Mouse (Mus musculus) CH12.LX (cell line): ENCODE results near the gene Ccnd3. TPM values are rescaled to one million over a fixed set of nuclear protein-coding genes. Genes with fewer than 3 reads are reported as not detected.

Experiments
- DNase-seq: peaks from one replicate; pipeline ENCODE4 v3.0.0-alpha.2; 2013; ENCODE audit errors: extremely low read depth
- H3K27ac ChIP-seq: 2 replicates; pipeline ENCODE4 v1.5.1; 2012; ENCODE audit warnings: low read depth, mild to moderate bottlenecking, control low read depth, moderate library complexity; ENCODE audit not compliant: insufficient read depth
- H3K27me3 ChIP-seq: replicated peaks from 2 replicates; pipeline ENCODE3; 2012; ENCODE audit warnings: inconsistent platforms
- H3K36me3 ChIP-seq, 2 experiments: replicated peaks in 1 of 2; 2 replicates each; pipeline versions ENCODE3 to v1.6.1; 2012; ENCODE audit warnings: inconsistent platforms in 1 of 2, low read length in 1 of 2, mild to moderate bottlenecking in 1 of 2, mixed read lengths in 1 of 2, moderate library complexity in 1 of 2; ENCODE audit not compliant: control insufficient read depth in 1 of 2, insufficient read depth in 1 of 2
- H3K4me1 ChIP-seq, 2 experiments: 2 replicates each; pipeline ENCODE4 v1.6.1; 2012; ENCODE audit warnings: inconsistent platforms in 1 of 2, moderate library complexity in 1 of 2; ENCODE audit not compliant: insufficient read depth in 2 of 2, control insufficient read depth in 1 of 2
- H3K4me2 ChIP-seq: 2 replicates; pipeline ENCODE4 v1.6.1; 2012; ENCODE audit warnings: low read depth, mild to moderate bottlenecking, control low read depth; ENCODE audit not compliant: poor library complexity, insufficient read depth, severe bottlenecking
- H3K4me3 ChIP-seq, 3 experiments: fragments of 150-350 bp in 1 of 3; sonication (generic) in 1 of 3; replicated peaks in 1 of 3; 2 replicates each; pipeline versions ENCODE3 to v1.5.1; 2011 to 2012; ENCODE audit warnings: low read depth in 2 of 3, low read length in 2 of 3, mild to moderate bottlenecking in 2 of 3, moderate library complexity in 2 of 3, control low read depth in 1 of 3, improper control_type of control experiment in 1 of 3, inconsistent platforms in 1 of 3, mixed read lengths in 1 of 3; ENCODE audit not compliant: poor library complexity in 1 of 3
- H3K79me2 ChIP-seq: replicated peaks from 2 replicates; pipeline ENCODE4 v1.6.1; 2012; ENCODE audit warnings: mild to moderate bottlenecking, moderate library complexity; ENCODE audit not compliant: control insufficient read depth, poor library complexity, insufficient read depth, severe bottlenecking; ENCODE audit errors: extremely low read depth
- H3K9ac ChIP-seq: 2 replicates; pipeline ENCODE4 v1.6.1; 2012; ENCODE audit warnings: low read depth, mild to moderate bottlenecking, control low read depth, moderate library complexity; ENCODE audit not compliant: insufficient read depth
- H3K9me3 ChIP-seq: replicated peaks from 2 replicates; pipeline ENCODE3; 2012; ENCODE audit warnings: low read length, inconsistent platforms, mixed read lengths
- BHLHE40 ChIP-seq: IDR thresholded peaks from 2 replicates; pipeline ENCODE4 v1.6.1; 2011; ENCODE audit warnings: mild to moderate bottlenecking, low read depth, low read length, improper control_type of control experiment
- CHD2 ChIP-seq: IDR thresholded peaks from 2 replicates; pipeline ENCODE4 v1.6.1; 2011; ENCODE audit warnings: low read length, improper control_type of control experiment
- CTCF ChIP-seq, 2 experiments: IDR thresholded peaks in 1 of 2; conservative IDR thresholded peaks in 1 of 2; 2 replicates each; pipeline ENCODE4 v1.5.1; 2011 to 2012; ENCODE audit warnings: low read depth in 2 of 2, low read length in 2 of 2, improper control_type of control experiment in 1 of 2, inconsistent platforms in 1 of 2, mild to moderate bottlenecking in 1 of 2, moderate library complexity in 1 of 2
- ELF1 ChIP-seq: IDR thresholded peaks from 2 replicates; pipeline ENCODE4 v1.6.1; 2014; ENCODE audit warnings: low read depth, mild to moderate bottlenecking, inconsistent platforms, low read length, improper control_type of control experiment
- EP300 ChIP-seq: IDR thresholded peaks from 2 replicates; pipeline ENCODE4 v1.6.1; 2011; ENCODE audit warnings: low read length, improper control_type of control experiment
- GABPA ChIP-seq: IDR thresholded peaks from 2 replicates; pipeline ENCODE4 v1.6.1; 2012; ENCODE audit warnings: low read depth, low read length, improper control_type of control experiment, inconsistent platforms; ENCODE audit not compliant: insufficient replicate concordance
- IRF4 ChIP-seq: IDR thresholded peaks from 2 replicates; pipeline ENCODE4 v1.6.1; 2014; ENCODE audit warnings: low read depth, mild to moderate bottlenecking, inconsistent platforms, low read length, improper control_type of control experiment
- JUN ChIP-seq: IDR thresholded peaks from 2 replicates; pipeline ENCODE4 v1.6.1; 2011; ENCODE audit warnings: low read depth, mild to moderate bottlenecking, low read length, improper control_type of control experiment, moderate library complexity; ENCODE audit not compliant: insufficient read depth
- JUND ChIP-seq: conservative IDR thresholded peaks from 2 replicates; pipeline ENCODE4 v1.6.1; 2011; ENCODE audit warnings: low read depth, low read length, improper control_type of control experiment
- KAT2A ChIP-seq: IDR thresholded peaks from 2 replicates; pipeline ENCODE4 v1.6.1; 2012; ENCODE audit warnings: low read length, improper control_type of control experiment, inconsistent platforms; ENCODE audit not compliant: insufficient replicate concordance
- MAFK ChIP-seq: IDR thresholded peaks from 2 replicates; pipeline ENCODE4 v1.6.1; 2011; ENCODE audit warnings: low read length, improper control_type of control experiment; ENCODE audit not compliant: insufficient replicate concordance
- MAX ChIP-seq: IDR thresholded peaks from 2 replicates; pipeline ENCODE4 v1.6.1; 2011; ENCODE audit warnings: low read length, improper control_type of control experiment
- MEF2A ChIP-seq: IDR thresholded peaks from 2 replicates; pipeline ENCODE4 v1.6.1; 2014; ENCODE audit warnings: low read depth, mild to moderate bottlenecking, inconsistent platforms, low read length, improper control_type of control experiment, borderline replicate concordance
- MXI1 ChIP-seq: IDR thresholded peaks from 2 replicates; pipeline ENCODE4 v1.6.1; 2011; ENCODE audit warnings: mild to moderate bottlenecking, low read depth, low read length, improper control_type of control experiment
- MYC ChIP-seq: IDR thresholded peaks from 2 replicates; pipeline ENCODE4 v1.6.1; 2011; ENCODE audit warnings: low read depth, mild to moderate bottlenecking, improper control_type of control experiment, low read length
- NELFE ChIP-seq: IDR thresholded peaks from 2 replicates; pipeline ENCODE4 v1.6.1; 2011; ENCODE audit warnings: low read depth, low read length, improper control_type of control experiment
- POLR2A ChIP-seq: IDR thresholded peaks from 2 replicates; pipeline ENCODE4 v1.6.1; 2011; ENCODE audit warnings: low read depth, mild to moderate bottlenecking, improper control_type of control experiment, low read length
- SMC3 ChIP-seq: IDR thresholded peaks from 2 replicates; pipeline ENCODE4 v1.6.1; 2011; ENCODE audit warnings: low read depth, low read length, improper control_type of control experiment
- TBP ChIP-seq: conservative IDR thresholded peaks from 2 replicates; pipeline ENCODE4 v1.6.1; 2011; ENCODE audit warnings: low read depth, low read length, improper control_type of control experiment
- TCF12 ChIP-seq: IDR thresholded peaks from 2 replicates; pipeline ENCODE4 v1.6.1; 2014; ENCODE audit warnings: low read depth, mild to moderate bottlenecking, inconsistent platforms, low read length, improper control_type of control experiment
- UBTF ChIP-seq: IDR thresholded peaks from 2 replicates; pipeline ENCODE4 v1.6.1; 2012; ENCODE audit warnings: low read depth, mild to moderate bottlenecking, inconsistent platforms, low read length, improper control_type of control experiment, moderate library complexity
- USF1 ChIP-seq: IDR thresholded peaks from 2 replicates; pipeline ENCODE4 v1.6.1; 2014; ENCODE audit warnings: low read depth, mild to moderate bottlenecking, inconsistent platforms, low read length, improper control_type of control experiment
- USF2 ChIP-seq: conservative IDR thresholded peaks from 2 replicates; pipeline ENCODE4 v1.6.1; 2011; ENCODE audit warnings: low read depth, low read length, improper control_type of control experiment
- ZC3H11A ChIP-seq: IDR thresholded peaks from 2 replicates; pipeline ENCODE4 v1.6.1; 2012; ENCODE audit warnings: low read depth, mild to moderate bottlenecking, inconsistent platforms, low read length, improper control_type of control experiment
- ZMIZ1 ChIP-seq: IDR thresholded peaks from 2 replicates; pipeline ENCODE4 v1.6.1; 2012; ENCODE audit warnings: low read depth, mild to moderate bottlenecking, inconsistent platforms, low read length, improper control_type of control experiment
- ZNF384 ChIP-seq: IDR thresholded peaks from 2 replicates; pipeline ENCODE4 v1.6.1; 2012; ENCODE audit warnings: low read depth, low read length, improper control_type of control experiment, inconsistent platforms
- dilution Hi-C: fragments of 300-500 bp; cut with MboI; formaldehyde crosslinking; loops from 2 replicates; pipeline ENCODE4 v1.14.3; 2020; ENCODE audit warnings: low sequenced_read_pairs; ENCODE audit not compliant: extremely low pct_unique_long_range_greater_than_20kb, extremely low pct_ligation_motif_present
- in situ Hi-C: fragments of 300-500 bp; cut with MboI; formaldehyde crosslinking; loops from 3 replicates; pipeline ENCODE4 v1.14.3; 2019; ENCODE audit warnings: low sequenced_read_pairs, low pct_ligation_motif_present, low pct_unique_long_range_greater_than_20kb, mixed read lengths
- polyA plus RNA-seq: library from polyadenylated mRNA; unstranded; fragments of >175 nt; gene quantifications from 2 replicates; pipeline ENCODE4 v1.2.1, GENCODE M21; 2012; ENCODE audit warnings: low read depth; ENCODE audit not compliant: insufficient read length
- total RNA-seq, 2 experiments: library from RNA; depleted of rRNA; stranded (reverse); fragments of 300-350 nt in 1 of 2; fragments of >200 nt in 1 of 2; gene quantifications; 2 replicates each; pipeline ENCODE4 v1.2.3; 2012 to 2014

Ccnd3 gene
- total and polyA plus RNA-seq, 3 experiments: 30.6 to 121 (median 48.7) TPM

DNA sequence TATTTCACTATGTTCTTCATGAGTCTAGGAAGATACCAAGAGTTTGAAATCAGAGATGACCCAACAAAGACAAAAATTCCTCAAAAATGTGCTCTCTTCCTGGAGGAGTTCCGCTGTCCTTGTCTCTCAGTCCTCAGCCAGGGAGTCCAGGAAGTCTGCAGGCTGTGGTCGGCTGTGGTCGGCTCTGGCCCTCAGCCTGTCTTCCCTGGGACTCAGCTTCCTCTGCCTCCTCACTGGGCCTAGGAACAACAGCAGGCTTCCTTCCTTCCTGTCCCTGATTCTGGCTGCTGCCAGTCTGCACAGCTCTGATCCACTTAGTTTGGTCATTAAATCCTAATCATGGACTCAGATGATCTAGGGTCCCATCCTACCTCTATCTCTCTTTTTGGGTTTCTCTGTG, 62.4 kb downstream of the Ccnd3 start:
- H3K4me3 ChIP-seq: no peak overlapping the region
- no peaks in the 10 kb centered on the region for H3K36me3 ChIP-seq
- no peaks in the 10 kb centered on the region for H3K4me1 ChIP-seq

GRCm38 (mm10) chr17:47568389-47568788, 63.5 kb downstream of the Ccnd3 start:
- H3K4me3 ChIP-seq: no peak overlapping the region
- in situ Hi-C loops: no loop called here
- no peak for TF ChIP-seq CHD2
- no peak for TF ChIP-seq TBP
- no peak for TF ChIP-seq JUN
- TF ChIP-seq USF2: no peak
- TF ChIP-seq SMC3: no peak
- no peak for TF ChIP-seq POLR2A
- TF ChIP-seq BHLHE40: no peak
- no peak for TF ChIP-seq MYC
- no peak for TF ChIP-seq GABPA
- TF ChIP-seq KAT2A: no peak
- TF ChIP-seq, all 38 proteins: peak for 0
- Histone ChIP-seq H3K4me2 (no peak overlapping the region), H3K27me3 (peaks cover 2% of the 10 kb centered on the region), H3K9me3 (no peaks in the 10 kb centered on the region), H3K27ac (no peak overlapping the region), H3K36me3 (no peaks in the 10 kb centered on the region), H3K4me1 (no peaks in the 10 kb centered on the region), H3K79me2 (no peaks in the 10 kb centered on the region), H3K9ac (no peak overlapping the region)
- dilution Hi-C loops: no loop called here
- no peak for DNase-seq

More for the DNA sequence above, 62.4 kb downstream of the Ccnd3 start:
- dilution Hi-C loops: no loop called here
- H3K9me3 ChIP-seq: no peaks in the 10 kb centered on the region
- no peaks in the 10 kb centered on the region for H3K27me3 ChIP-seq
- no peak overlapping the region for H3K27ac ChIP-seq
- no peak overlapping the region for H3K4me2 ChIP-seq
- no peak for DNase-seq
- H3K79me2 ChIP-seq: no peaks in the 10 kb centered on the region
- H3K9ac ChIP-seq: no peak overlapping the region
- no peak for TF ChIP-seq NELFE
- no peak for TF ChIP-seq USF2
- TF ChIP-seq JUND: no peak
- no peak for TF ChIP-seq EP300
- no peak for TF ChIP-seq MXI1
- no peak for TF ChIP-seq ZNF384
- no peak for TF ChIP-seq IRF4
- TF ChIP-seq TCF12: no peak
- TF ChIP-seq CTCF (conservative IDR thresholded peaks at IDR 0.05 in 1 of 2, IDR thresholded peaks at IDR 0.05 in 1 of 2; ENCODE audit: low read depth in 2 of 2, low read length in 2 of 2): no peak
- TF ChIP-seq ZMIZ1: no peak
- TF ChIP-seq BHLHE40: no peak
- no peak for TF ChIP-seq MEF2A
- TF ChIP-seq USF1: no peak
- no peak for TF ChIP-seq KAT2A
- no peak for TF ChIP-seq ELF1
- no peak for TF ChIP-seq UBTF
- TF ChIP-seq MAX: no peak
- TF ChIP-seq CHD2: no peak
- TF ChIP-seq ZC3H11A: no peak
- no peak for TF ChIP-seq MAFK
- in situ Hi-C loops: no loop called here
